Mouse (Mus musculus) neutrophil, adult 5-6 weeks (primary cell): ENCODE measurements around the gene 4930432K21Rik. TPM values are rescaled to one million over a fixed set of nuclear protein-coding genes. Genes with fewer than 3 reads are reported as not detected.

ENCODE experiments used
- total RNA-seq: library from RNA; stranded (forward); fragments of 200-1000 nt; gene quantifications from 2 replicates; pipeline ENCODE4 v1.2.3, GENCODE M21; 2017

Gene 4930432K21Rik
- total RNA-seq, 1 experiment from 2014 or later, result 0.93 TPM

Other genes starting within 250 kb of the 4930432K21Rik start
- 2.8 and 5.5 TPM in 2 replicates for gene Adgrl1, start 247.9 kb upstream of the 4930432K21Rik start, total RNA-seq
- gene Gm10644, start 192.8 kb upstream of the 4930432K21Rik start, total RNA-seq, result 0.93 and 1.7 TPM in 2 replicates
- gene Asf1b, start 192.5 kb upstream of the 4930432K21Rik start, total RNA-seq, result 0.70 and 2.3 TPM in 2 replicates
- gene Prkaca, start 175.0 kb upstream of the 4930432K21Rik start, total RNA-seq, result 13.4 and 17.1 TPM in 2 replicates
- 42.8 and 44.8 TPM in 2 replicates for gene Samd1, start 150.4 kb upstream of the 4930432K21Rik start, total RNA-seq
- gene 1700067K01Rik, start 146.5 kb upstream of the 4930432K21Rik start, total RNA-seq, result 0.86 and 2.4 TPM in 2 replicates
- not detected in 2 replicates for gene 2210011C24Rik, start 135.9 kb upstream of the 4930432K21Rik start, total RNA-seq
- 0.25 and 0.35 TPM in 2 replicates for gene Palm3, start 126.6 kb upstream of the 4930432K21Rik start, total RNA-seq
- gene Il27ra, start 105.4 kb upstream of the 4930432K21Rik start, total RNA-seq, result 47.3 and 47.8 TPM in 2 replicates
- gene Rln3, start 103.0 kb upstream of the 4930432K21Rik start, total RNA-seq, result not detected in 2 replicates
- gene Gm10643, start 82.9 kb upstream of the 4930432K21Rik start, total RNA-seq, result 12.3 and 12.5 TPM in 2 replicates
- gene Rfx1, start 81.2 kb upstream of the 4930432K21Rik start, total RNA-seq, result 35.2 and 37.9 TPM in 2 replicates
- gene Dcaf15, start 43.3 kb upstream of the 4930432K21Rik start, total RNA-seq, result 18.7 and 20.5 TPM in 2 replicates
- gene Podnl1, start 22.0 kb upstream of the 4930432K21Rik start, total RNA-seq, result 0.61 and 1.3 TPM in 2 replicates
- gene Cc2d1a, start 89 bp upstream of the 4930432K21Rik start, total RNA-seq, result 15.7 and 17.7 TPM in 2 replicates
- gene Nanos3, start 37.2 kb downstream of the 4930432K21Rik start, total RNA-seq, result not detected in 2 replicates
- 23.6 and 28.4 TPM in 2 replicates for gene Zswim4, start 89.0 kb downstream of the 4930432K21Rik start, total RNA-seq
- gene D8Ertd738e, start 101.7 kb downstream of the 4930432K21Rik start, total RNA-seq, result 130 and 147 TPM in 2 replicates
- 11.9 and 19.9 TPM in 2 replicates for gene Mri1, start 109.3 kb downstream of the 4930432K21Rik start, total RNA-seq
- 22.5 and 25.3 TPM in 2 replicates for gene Ccdc130, start 122.4 kb downstream of the 4930432K21Rik start, total RNA-seq
- 1.6 and 2.0 TPM in 2 replicates for gene Cacna1a, start 240.4 kb downstream of the 4930432K21Rik start, total RNA-seq